Mouse (Mus musculus) spleen, adult 18-20 months (tissue): Measurements from ENCODE around the gene Dcaf1.

Experiments
- DNase-seq, 2 experiments: peaks; one replicate each; pipeline ENCODE4 v3.0.0; 2022; ENCODE audit warnings: mixed read lengths in 2 of 2

The Dcaf1 gene

GRCm38 (mm10) chr9:106879471-106879870, 57.8 kb downstream of the Dcaf1 start:
- DNase-seq = no peak

GRCm38 (mm10) chr9:106881071-106881755, 59.5 kb downstream of the Dcaf1 start:
- no peak for DNase-seq

GRCm38 (mm10) chr9:106882176-106882575, 60.5 kb downstream of the Dcaf1 start:
- DNase-seq = no peak

- DNase-seq = no peak
These were observed 61.4 kb downstream of the Dcaf1 start for GRCm38 (mm10) chr9:106883085-106883484.

GRCm38 (mm10) chr9:106884306-106884705, 62.6 kb downstream of the Dcaf1 start:
- DNase-seq = no peak

GRCm38 (mm10) chr9:106884996-106885900, 63.6 kb downstream of the Dcaf1 start:
- no peak for DNase-seq

GRCm38 (mm10) chr9:106885901-106886731, 64.4 kb downstream of the Dcaf1 start:
- peak; percentile 51 to 52 for DNase-seq

- peak; percentile 97 to 98 for DNase-seq
These were observed 65.4 kb downstream of the Dcaf1 start, which contains the start of gene Rbm15b for GRCm38 (mm10) chr9:106886828-106887702. Rbm15b (minus strand) TSS chr9:106887428.

- no peak for DNase-seq
These were observed 66.7 kb downstream of the Dcaf1 start for GRCm38 (mm10) chr9:106888346-106888745.

GRCm38 (mm10) chr9:106889321-106889720, 67.6 kb downstream of the Dcaf1 start:
- no peak for DNase-seq

GRCm38 (mm10) chr9:106890496-106891240, 69.0 kb downstream of the Dcaf1 start:
- DNase-seq = no peak

GRCm38 (mm10) chr9:106891341-106891741, 69.7 kb downstream of the Dcaf1 start:
- DNase-seq = no peak

- peak; percentile 90 to 96 for DNase-seq
These were observed 70.3 kb downstream of the Dcaf1 start, which contains the start of gene Manf for GRCm38 (mm10) chr9:106891829-106892551. Manf (minus strand) TSS chr9:106891979.

GRCm38 (mm10) chr9:106892552-106892875, 70.8 kb downstream of the Dcaf1 start:
- DNase-seq = no peak

GRCm38 (mm10) chr9:106893327-106893726, 71.7 kb downstream of the Dcaf1 start:
- no peak for DNase-seq

GRCm38 (mm10) chr9:106898901-106899300, 77.2 kb downstream of the Dcaf1 start:
- no peak for DNase-seq

GRCm38 (mm10) chr9:106901596-106901995, 79.9 kb downstream of the Dcaf1 start:
- no peak for DNase-seq

- DNase-seq = no peak
These were observed 81.6 kb downstream of the Dcaf1 start for GRCm38 (mm10) chr9:106903099-106903790.

GRCm38 (mm10) chr9:106903791-106904134, 82.1 kb downstream of the Dcaf1 start:
- DNase-seq = no peak

GRCm38 (mm10) chr9:106906597-106906996, 84.9 kb downstream of the Dcaf1 start:
- DNase-seq = no peak
